Mouse (Mus musculus) kidney, postnatal 36 days (tissue): Measurements from ENCODE around the gene Dgcr2.

Experiments
- DNase-seq, 2 experiments: peaks; one replicate each; pipeline ENCODE4 v3.0.0; 2021 to 2022; ENCODE audit warnings: mixed read lengths in 2 of 2

The Dgcr2 gene

DNA sequence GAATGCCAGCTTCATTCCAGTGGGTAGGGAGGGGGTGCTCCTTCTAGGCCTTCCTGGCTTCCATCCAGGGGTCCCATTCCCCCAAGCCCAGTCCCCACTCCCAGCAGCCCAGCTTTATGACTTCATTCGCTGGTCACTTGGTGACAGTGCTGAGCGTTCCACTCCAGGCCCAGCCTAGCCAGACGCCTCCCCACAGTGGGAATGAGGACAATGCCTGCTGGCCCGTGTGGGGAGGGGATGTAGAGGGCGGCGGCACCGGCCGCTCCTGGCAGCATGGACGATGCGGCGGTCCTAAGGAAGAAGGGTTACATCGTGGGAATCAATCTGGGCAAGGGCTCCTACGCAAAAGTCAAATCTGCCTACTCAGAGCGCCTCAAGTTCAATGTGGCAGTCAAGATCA is at the start of gene Dgcr2, which contains the start of gene Tssk2:
Gene Dgcr2 (minus strand): TSS at position 101 of the 400 bp plus-strand sequence.
Gene Tssk2 (plus strand): TSS at position 176 of the 400 bp plus-strand sequence.
- DNase-seq = no peak

DNA sequence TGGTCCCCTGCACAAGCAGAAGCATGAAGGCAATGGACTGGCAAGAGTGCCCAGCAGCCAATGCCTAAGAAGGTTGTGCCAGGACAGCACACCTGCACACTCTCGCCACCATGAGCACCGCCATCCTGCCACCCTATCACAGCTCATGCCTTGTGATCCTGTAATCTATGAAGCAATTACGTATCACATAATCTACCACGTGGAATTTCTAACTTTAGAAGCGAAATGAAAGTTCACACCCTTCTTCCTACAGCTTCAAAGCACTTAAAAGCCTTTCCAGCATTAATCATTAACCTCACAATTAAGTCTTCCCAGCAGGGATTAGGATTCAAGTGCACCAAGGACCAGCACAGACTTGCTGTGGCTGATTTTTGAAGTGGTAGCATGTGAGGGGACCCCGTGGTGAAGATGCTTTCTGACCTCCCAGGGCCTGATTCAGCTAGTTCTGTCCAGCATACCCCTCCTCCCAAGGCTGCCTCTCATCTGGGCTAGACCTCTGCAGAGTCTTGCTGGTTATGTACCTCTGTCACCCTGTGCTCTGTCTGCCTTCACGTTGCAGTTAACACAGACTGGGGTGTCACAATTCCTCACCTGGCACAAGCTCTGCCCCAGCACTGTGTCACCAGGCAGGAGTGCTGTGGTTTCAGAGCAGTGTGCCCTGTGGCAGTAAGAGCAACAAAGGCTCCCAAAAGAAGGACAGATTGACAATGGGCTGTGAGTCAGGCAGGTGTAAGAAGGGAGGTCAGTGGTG is 46.9 kb upstream of the Dgcr2 start:
- peak; percentile 31 to 60 for DNase-seq

DNA sequence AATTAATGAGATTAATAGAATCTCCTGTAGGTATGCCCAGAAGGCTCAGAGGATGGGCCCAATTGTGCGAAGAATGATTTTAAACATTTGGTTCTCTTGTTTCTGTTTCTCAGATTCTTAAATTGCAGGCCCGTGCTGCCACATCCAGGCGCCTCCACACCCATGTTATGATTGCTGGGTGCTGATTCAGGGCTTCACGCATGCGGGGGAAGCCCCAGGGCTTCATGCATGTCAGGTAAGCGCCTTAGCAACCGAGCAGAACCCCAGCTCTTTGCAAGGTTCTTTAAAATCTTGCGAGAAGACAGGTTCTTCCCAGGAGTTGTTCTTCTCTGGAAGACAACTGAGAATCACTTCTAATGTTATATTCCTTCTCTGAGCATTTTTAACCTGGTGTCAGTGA is 45.1 kb upstream of the Dgcr2 start:
- DNase-seq = no peak

DNA sequence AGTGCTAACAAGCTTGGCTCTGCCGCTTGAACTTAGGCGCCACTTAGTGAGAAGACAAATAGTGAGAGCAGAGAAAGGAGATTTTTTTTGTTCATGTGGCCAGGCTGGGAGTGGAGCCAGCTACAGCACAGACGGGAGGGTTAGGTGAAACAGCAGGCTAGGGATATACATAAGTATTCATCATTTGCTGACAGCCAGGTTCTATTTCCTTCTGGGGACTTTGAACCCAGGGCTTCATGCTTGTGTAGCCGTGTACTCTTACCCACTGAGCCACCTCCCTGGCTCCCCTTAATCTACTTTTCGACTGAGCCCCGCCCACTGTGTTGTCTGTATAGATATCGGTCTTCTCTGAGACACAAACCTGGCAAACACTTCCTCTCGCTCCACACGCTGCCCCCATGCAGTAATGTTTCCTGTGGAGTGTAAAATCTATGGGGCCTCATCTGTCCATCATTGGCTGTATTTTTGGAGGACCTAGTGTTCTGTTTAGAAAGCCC is 40.9 kb upstream of the Dgcr2 start:
- DNase-seq = no peak

DNA sequence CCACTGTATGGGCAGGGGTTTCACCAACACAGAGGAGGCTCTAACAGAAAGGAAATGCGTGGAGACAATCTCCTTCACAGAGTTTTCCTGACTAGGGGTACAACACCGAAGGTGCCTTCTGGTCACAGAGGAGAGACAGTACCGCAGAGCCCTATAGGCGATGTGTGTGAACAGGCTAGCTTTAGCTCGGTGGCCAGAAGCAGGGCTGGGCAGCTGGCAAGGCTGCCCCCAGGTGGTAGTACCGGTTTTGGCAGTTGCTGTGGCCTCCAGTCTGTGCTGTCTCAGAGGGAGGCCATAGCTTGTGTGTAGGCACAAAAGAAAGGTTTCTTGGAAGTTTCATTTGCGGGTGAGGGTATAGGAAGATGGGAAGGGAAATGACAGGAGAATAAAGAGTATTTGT is 40.5 kb upstream of the Dgcr2 start:
- peak; percentile 76 to 88 for DNase-seq

DNA sequence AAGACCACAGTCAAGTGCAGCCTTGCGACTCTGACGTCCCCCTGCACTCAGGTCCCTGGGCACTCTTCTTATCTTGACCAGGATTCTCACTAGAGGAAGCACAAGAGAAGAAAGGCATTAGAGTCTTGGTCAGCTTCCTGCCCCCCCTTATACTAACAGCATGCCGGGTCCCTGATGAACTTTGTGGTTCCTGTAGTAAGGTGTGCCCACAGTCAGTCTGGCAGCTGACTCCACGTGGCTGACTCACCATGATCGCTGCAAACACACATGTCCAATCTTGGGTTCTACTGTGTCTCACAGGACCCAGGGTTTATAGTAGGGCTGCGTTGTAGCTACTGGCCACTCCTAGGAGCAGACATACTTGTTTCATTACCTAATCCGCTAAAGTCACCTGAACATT is 39.8 kb upstream of the Dgcr2 start:
- no peak for DNase-seq

DNA sequence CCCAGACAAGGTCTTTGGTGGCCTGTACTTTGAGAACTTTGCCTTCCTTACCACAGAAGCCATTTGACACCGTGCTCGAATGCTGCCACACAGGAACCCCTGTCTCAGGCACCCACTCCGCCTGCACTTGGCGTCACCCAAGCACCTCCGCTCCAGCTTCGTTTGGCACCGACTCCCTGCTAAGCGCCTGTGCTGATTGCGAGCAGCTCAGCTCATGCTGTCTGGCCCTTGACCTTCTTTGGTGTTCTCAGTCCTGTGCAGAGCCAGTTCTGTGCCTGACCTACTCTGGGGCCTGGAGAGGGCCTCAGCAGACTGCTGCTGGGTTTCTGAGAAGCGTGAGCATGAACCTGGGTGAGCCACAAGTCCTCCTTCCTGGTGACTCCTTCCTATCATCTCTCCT is 38.4 kb upstream of the Dgcr2 start:
- no peak for DNase-seq

DNA sequence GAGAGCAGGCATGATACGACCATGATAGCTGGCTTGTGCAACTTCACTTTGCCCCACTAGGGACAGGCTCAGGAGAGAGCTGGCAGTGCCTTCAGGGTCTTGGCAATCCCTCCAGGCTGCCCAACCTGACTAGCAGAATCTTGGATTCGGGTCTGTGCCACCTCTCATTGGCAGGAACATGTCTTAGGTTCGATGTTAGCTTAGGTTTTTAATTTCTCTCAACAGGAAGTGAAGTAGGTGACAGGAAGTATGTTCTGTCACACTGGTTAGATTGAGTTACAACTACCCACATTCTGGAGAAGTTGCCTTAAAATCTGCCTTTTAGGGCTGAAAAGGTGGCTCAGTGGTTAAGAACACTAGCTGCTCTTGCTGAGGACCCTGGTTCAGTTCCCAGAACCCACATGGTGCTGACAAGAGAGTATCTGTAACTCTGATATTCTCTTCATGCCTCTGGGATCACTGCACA is 36.1 kb upstream of the Dgcr2 start:
- no peak for DNase-seq

DNA sequence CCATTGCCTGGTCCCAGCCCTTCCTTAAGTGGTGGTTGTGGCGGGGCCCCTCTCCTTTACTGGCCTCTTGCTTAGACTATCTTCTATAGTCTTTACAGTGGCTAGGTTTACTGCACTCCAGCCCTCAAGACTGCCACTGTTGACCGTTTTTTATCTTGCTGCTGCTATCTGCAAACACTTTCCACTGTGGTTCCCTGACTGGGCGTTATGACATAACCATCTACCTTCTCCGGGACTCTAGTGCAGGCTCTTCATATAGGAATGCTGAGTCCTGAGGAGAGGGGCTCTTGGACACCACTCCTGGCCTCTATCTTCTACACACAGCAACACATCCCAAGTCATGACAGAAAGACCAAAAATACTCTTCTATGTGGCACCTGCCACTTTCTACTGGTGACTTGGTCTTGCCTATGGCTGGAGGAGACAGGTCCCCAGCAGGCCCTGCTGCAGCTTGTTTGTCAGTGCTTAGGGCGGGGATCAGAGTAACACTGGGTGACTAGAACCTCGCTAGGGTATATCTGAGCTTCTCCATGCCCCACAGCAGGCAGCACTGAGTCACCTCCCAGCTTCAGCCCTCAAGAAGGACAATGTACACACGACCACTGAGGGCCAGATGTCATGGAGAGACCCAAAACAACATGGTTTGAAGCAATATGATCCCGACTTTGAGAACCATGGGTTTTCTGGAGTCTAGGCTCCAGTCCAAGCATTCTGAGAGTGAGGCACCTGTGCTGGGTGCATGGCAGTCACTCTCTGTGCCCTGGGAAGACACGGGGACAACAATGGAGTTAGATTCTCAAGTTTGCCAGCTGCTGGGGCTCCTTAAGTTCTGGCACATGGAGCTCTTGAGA is 35.5 kb upstream of the Dgcr2 start:
- no peak for DNase-seq

DNA sequence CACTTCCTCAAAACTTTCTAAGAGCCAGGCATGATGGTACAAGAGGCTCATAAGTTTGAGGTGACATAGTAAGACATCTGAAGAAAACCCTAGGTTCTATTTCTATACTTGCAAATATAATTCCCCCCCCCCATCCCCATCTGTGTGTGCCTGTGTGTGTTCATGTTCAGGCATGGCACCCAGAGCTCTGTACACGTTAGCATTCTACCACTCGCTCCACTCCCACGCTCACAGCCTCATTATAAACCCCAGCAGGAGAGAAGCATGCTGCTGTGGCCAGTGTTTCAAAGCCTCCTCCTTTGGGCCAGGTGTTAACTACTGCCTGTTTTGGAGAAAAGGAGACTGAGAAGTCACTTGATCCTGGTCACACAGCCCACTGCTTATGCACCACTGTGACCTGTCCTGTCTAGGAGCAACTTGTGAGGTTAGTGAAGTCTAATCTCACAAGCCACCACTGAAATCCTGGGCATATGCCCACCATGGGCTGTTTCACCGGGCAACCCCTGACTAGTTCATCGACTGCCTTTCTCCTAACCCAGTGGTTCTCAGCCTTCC is 33.6 kb upstream of the Dgcr2 start:
- no peak for DNase-seq

DNA sequence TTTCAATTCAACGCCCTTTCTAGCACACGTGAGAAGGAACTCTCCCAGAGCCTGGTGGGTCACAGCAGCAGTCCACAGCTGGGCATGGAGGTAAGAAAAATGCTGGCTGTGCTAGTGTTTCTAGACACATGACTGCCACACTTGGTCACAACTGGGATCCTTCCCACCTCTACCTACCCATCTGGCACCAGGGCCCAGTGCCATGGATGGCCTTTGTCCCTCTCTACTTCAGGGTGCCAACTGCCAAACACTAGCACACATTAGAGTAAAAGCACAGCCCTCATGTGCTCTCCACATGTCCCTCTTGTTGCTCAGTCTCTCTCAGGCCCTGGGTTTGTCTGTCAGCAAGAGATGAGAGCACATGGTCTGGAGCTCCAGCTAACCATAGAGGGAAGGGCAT is 31.3 kb upstream of the Dgcr2 start:
- no peak for DNase-seq

DNA sequence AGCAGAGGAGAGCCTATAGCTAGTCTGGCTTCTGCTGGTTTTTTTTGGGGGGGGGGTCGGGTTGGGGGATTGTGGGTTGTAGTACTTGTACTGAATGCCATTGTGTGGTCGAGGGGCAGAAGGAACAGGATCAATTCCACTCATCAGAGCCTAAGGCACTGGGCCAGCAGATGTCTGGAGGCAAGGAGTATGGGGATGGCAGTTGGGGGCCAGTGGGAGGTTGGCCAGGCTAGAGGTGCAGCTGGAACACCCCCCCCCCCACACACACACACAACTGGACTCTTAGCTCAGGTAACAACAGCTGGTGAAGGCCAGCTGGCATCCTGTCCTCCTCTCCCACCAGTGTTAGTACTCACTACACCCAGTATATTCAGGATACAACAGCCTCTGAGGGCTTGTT is 30.8 kb upstream of the Dgcr2 start:
- DNase-seq = no peak

DNA sequence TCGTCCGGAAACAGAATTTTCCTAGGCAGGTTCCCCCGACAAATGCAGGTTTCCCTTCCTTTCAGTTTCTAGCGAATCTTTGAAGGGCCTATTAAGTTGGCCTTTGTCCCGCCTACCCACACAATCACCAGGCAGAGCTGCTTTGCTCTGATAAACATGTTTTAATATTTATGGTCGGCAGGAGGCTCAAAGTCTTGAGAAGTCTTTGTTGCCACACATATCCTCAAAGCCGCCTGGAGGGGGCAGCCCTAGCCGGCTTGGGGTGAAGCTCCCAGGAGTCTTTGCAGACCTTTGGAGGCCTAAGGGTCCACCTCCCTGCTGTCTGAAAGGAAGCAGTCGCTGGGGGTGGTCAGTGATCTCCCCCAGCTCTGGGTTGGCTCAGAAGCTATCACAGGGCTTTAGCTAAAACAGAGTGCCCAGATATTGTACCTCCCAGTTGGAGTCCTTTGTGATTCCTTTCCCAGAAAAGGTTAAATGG is 30.3 kb upstream of the Dgcr2 start:
- DNase-seq = peak; percentile 83 to 85

DNA sequence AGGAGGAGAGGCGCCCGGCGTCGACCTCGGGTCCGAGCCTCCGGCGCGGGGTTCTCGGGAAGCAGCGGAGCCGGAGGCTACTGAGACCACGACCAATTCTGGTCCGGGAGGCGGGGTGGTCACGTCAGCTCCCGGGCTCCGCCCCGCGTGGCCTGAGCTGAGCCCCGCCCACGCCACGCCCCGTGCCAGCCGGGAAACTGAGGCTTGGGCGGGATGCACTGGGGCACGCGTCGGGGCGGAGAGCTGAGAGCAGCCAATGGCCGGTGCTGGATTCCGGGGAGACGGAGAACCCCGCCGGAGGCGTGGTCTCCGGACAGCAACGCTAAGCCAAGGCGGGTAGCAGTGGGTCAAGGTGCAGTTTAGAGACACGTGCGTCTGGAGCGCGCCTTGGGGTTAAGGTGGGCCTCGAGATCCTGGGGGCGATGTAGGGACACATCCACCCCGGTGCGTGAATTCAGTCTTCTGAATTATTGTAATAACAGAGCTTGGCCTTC is 29.8 kb upstream of the Dgcr2 start, which contains the start of gene Slc25a1:
Gene Slc25a1 (minus strand): TSS at position 133 of the 494 bp plus-strand sequence.
- peak; percentile 73 to 90 for DNase-seq

DNA sequence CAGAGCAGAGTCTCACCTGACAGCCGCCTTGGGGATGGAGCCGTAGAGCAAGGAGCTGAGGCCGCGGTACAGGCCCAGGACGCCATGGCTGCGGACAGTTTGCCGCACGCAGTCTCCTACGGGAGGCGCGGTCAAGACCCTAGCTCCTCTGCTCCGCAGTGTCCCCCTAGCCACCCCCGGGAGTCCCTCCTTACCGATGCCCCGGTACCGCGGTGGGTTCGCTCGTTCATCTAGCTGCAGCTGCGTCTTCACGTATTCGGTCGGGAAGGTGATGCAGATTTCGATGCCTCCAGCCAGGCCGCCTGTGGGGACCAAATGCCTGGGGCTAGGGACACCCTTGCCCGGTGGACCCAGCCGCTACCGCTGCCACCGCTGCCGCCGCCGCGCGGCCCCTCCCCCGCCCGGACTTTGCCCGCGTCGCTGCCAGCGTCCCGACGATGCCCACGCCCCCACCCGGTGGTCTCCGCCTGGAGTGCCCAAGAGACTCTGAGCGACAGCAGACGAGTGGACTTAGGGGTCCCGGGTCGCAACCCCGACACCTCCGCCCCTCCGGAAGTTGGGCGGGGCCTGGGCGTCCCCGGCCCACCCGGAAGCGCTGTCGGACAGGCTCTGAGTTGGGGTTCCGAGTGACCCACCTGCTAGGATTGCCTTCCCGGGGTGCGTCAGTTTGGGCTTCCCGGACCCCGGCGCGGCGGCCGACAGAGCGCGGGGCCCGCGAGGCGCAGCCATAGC is 29.2 kb upstream of the Dgcr2 start:
- DNase-seq = peak; percentile 44 to 82

DNA sequence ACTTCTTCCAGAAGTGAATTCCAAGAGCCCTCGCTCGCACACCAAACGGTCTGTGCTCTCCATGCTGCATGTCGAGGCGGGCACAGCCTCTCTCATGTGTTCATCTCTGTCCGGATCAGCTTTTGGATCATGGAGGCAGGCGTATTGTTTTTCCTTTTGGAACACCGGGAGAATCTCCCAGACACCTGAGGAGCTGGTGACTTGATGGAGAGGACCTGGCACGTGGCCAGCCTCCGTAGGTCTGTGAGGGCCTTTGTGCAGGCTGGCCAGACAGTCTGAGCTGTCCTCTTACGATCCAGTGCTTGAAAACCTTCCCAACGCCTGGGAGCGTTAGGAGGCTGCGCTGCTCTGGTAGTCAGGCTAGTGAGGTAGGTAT is 23.8 kb upstream of the Dgcr2 start:
- DNase-seq = peak in 1 of 2 experiments; percentile 53

DNA sequence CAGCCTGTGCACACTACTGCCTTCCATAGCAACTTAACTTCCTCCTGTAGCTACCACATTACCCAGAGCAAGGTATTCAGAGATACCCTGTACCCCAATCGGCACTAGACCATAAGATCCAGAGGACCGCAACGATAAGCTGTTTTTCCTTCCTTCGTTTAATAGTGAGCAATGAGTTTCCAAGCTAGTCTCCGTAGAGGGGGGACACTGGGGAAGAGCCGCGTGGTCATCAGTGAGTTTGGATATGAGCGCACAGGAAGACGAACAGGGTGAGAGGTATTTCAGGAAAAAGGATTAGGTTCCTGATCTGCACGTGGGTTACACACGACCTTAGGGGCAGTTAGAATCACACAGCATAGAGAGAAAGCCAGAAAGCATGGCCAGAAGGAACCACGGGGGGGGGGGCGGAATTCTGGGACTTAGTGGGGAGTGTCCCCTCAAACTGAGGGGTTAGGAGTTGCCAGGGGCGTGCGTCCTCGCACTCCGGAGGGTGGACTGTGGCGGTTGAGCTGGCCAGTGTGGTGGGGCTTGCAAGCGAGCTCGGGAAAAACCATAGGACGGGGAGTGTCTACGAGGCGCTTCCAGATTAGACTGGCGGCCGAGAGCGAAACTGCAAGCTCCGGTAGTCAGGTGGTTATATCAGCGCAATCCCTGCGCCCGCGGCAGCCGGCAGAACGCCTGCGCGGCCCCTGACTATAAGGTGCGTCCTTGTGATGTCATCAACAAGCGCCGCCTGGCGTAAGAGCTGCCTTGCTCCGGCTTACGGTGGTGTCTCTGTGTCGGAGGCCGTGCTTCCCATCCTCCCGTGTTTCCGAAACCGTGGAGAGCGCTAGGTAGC is 23.2 kb upstream of the Dgcr2 start:
- peak; percentile 97 to 98 for DNase-seq

DNA sequence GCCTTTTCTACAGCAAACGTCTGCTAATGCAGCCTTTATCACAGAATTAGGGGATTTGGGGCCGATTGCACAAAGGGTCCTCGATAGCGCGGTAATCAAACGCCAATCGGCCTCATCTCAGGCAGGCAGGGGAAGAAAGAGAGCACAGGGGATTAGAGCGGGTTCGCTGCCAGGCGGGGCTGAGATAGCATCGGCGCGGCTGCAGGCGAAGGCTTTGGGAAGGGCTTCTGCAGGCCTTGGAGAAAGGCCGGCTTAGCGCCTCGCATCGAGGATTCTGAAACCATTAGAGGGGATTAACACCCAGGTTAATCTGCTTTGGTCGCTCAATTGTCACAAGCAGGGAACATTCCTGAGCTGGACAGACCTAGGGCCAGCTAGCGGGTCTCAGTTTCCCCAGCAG is 22.2 kb upstream of the Dgcr2 start:
- DNase-seq = no peak

DNA sequence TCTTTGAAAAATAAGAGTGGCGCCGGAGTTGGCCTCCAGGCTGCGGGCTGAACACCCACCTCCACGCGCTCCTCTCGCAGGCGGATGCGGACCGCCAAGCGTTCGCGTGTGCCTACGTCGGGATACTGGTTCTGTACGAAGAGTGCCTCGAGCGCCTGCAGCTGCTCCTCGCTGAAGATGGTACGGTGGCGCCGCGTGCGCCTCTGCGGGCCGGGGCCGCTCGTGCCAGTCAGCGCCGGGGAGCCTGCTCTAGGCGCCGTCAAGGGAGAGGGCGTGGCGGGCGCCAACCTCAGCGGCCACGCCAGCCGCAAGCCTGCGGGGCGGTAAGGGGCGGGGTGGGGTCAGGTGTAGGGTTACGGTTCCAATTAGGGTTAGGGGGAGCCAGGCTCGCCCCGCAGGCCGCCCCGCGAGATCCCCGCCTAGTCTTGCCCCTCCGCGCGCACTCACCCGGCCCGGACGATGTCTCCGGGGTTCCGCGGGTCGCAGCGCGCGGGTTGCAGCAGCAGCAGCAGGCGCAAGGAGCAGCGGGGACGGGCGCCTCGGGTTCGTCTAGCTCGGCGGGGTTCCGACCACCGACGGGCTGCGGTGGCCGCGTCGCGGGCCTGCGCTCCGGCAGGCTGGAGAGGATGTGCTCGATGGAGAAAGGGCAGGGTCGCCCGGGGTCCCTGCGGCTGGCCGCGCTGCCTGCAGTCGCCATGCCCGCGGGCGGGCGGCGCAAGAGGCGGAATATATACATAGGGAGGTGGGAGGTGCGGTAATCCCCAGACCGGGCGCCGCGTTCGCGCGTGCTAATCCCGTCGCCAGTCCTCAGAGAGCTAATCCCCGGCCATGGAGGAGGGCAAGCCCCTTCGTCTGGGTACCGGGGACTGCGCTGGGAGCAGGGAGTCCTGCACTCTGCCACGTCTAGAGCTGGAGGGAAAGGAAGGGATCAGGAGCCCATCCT is 16.2 kb upstream of the Dgcr2 start, which contains the start of gene Gsc2:
Gene Gsc2 (minus strand): TSS at position 753 of the 943 bp plus-strand sequence.
- DNase-seq = peak in 1 of 2 experiments; percentile 50

DNA sequence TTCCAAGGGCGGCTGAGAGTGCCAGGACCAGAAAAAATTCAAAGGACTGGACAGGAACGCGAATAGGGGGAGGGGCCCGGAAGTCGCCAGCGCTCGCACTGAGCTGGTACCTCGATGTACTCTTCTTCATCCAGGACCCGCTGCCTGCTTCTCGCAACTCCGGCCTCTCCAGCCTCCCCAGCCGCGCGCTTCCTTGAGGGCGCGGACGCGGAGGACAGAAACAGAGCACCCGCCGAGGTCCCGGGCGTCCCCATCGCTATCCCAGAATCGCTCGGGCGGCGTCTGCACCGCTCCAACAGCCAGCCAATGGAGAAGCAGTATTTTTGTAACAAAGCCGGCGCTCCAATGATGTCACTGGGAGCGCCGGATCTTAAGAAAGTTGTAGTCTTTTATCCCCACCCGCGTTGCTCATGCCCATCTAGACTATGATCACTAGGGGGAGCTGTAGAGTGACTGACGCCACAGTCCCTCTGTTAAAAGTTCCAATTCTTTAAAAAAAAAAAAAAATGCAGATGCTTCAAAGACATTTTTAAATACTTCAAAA is 12.8 kb upstream of the Dgcr2 start, which contains the start of gene Ess2:
Gene Ess2 (minus strand): TSS at position 297 of the 544 bp plus-strand sequence.
- DNase-seq = peak; percentile 92 to 96
